Mouse (Mus musculus): ENCODE measurements around the gene Kctd11. TPM values are rescaled to one million over a fixed set of nuclear protein-coding genes. Genes with fewer than 3 reads are reported as not detected.

Gene Kctd11
- polyA plus RNA-seq, 1 experiment from 2014 or later, result 3.3 TPM

- H3K9me3 ChIP-seq (replicated peaks), result no peaks in the 10 kb centered on the region
- H3K9ac ChIP-seq, result no peak overlapping the region
- no peak; the same call in 1 of the 2 replicates for ATAC-seq (replicated peaks; ENCODE audit: insufficient number of reproducible peaks, insufficient read depth, low FRiP score, low read depth)
- H3K27me3 ChIP-seq, result peaks cover 3% of the 10 kb centered on the region; the same call in 1 of the 2 replicates
- H3K27ac ChIP-seq, result no peak overlapping the region; the same call in 1 of the 2 replicates
- 0 out of 2 replicates have a peak overlapping the region, but pooled peaks have one; percentile 10 for H3K4me3 ChIP-seq
- H3K4me2 ChIP-seq, result no peak overlapping the region
- H3K36me3 ChIP-seq, result no peaks in the 10 kb centered on the region
- WGBS, result 62% methylated on average over 5 of the region's 5 CpGs
- peaks cover 30% of the 10 kb centered on the region for H3K4me1 ChIP-seq (replicated peaks)
Measured at GRCm38 (mm10) chr11:69894671-69895070, 13.5 kb upstream of the Kctd11 start.

GRCm38 (mm10) chr11:69891482-69891881, 10.3 kb upstream of the Kctd11 start:
- Histone ChIP-seq H3K27me3 (peaks cover 3% of the 10 kb centered on the region; the same call in 1 of the 2 replicates), H3K4me1 (replicated peaks) (peaks cover 29% of the 10 kb centered on the region), H3K4me3 (no peak overlapping the region), H3K9me3 (replicated peaks) (no peaks in the 10 kb centered on the region), H3K4me2 (no peak overlapping the region), H3K27ac (no peak overlapping the region), H3K36me3 (no peaks in the 10 kb centered on the region), H3K9ac (no peak overlapping the region)
- WGBS, result 21% methylated on average over 4 of the region's 4 CpGs
- peak; percentile 49; the same call in 1 of the 2 replicates for ATAC-seq (replicated peaks; ENCODE audit: insufficient number of reproducible peaks, insufficient read depth, low FRiP score, low read depth)

GRCm38 (mm10) chr11:69886907-69887635, 5.9 kb upstream of the Kctd11 start:
- H3K9ac ChIP-seq, result no peak overlapping the region
- peaks cover 35% of the 10 kb centered on the region for H3K4me1 ChIP-seq (replicated peaks)
- no peak overlapping the region for H3K27ac ChIP-seq
- no peaks in the 10 kb centered on the region for H3K36me3 ChIP-seq
- 49% methylated on average over 8 of the region's 8 CpGs for WGBS
- no peak overlapping the region for H3K4me3 ChIP-seq
- peaks cover 3% of the 10 kb centered on the region; the same call in 1 of the 2 replicates for H3K27me3 ChIP-seq
- no peak overlapping the region for H3K4me2 ChIP-seq
- ATAC-seq (replicated peaks; ENCODE audit: insufficient number of reproducible peaks, insufficient read depth, low FRiP score, low read depth), result no peak
- H3K9me3 ChIP-seq (replicated peaks), result no peaks in the 10 kb centered on the region

DNA sequence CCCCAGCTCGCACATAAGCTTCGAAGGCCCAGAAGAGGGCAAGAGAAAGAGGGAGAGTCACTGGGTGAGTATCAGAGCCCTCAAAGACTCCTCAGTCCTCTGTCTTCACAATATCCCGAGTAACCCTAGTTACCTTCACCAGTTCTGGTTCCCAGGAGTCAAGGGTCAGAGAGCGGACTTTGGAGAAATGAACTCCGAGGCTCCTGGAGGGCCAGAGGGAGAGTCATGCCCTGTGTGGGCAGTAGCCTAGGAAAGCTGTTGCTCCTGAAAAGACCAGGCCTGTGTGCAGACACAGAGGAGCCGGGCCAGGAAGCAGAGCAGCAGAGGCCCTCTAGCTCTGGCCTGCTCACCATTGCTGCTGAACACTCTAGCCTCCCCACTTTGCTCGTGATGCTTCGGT, 3.5 kb upstream of the Kctd11 start:
- ATAC-seq (replicated peaks; ENCODE audit: insufficient number of reproducible peaks, insufficient read depth, low FRiP score, low read depth), result no peak
- Histone ChIP-seq H3K36me3 (no peaks in the 10 kb centered on the region), H3K4me3 (no peak overlapping the region), H3K9me3 (replicated peaks) (no peaks in the 10 kb centered on the region), H3K4me2 (peak overlapping the region; percentile 13; the same call in 1 of the 2 replicates), H3K27me3 (no peaks in the 10 kb centered on the region; the same call in 1 of the 2 replicates), H3K9ac (no peak overlapping the region), H3K27ac (peak overlapping the region; percentile 40), H3K4me1 (replicated peaks) (peaks cover 30% of the 10 kb centered on the region)
- WGBS, result 70% methylated on average over 8 of the region's 8 CpGs

GRCm38 (mm10) chr11:69884240-69884639, 3.0 kb upstream of the Kctd11 start:
- H3K36me3 ChIP-seq, result no peaks in the 10 kb centered on the region
- no peak overlapping the region for H3K9ac ChIP-seq
- peak overlapping the region; percentile 40 for H3K27ac ChIP-seq
- 53% methylated on average over 9 of the region's 9 CpGs for WGBS
- no peaks in the 10 kb centered on the region; the same call in 1 of the 2 replicates for H3K27me3 ChIP-seq
- no peaks in the 10 kb centered on the region for H3K9me3 ChIP-seq (replicated peaks)
- H3K4me1 ChIP-seq (replicated peaks), result peaks cover 32% of the 10 kb centered on the region
- H3K4me2 ChIP-seq, result peak overlapping the region; percentile 13; the same call in 1 of the 2 replicates
- no peak for ATAC-seq (replicated peaks; ENCODE audit: insufficient number of reproducible peaks, insufficient read depth, low FRiP score, low read depth)
- H3K4me3 ChIP-seq, result no peak overlapping the region

GRCm38 (mm10) chr11:69883527-69884151, 2.4 kb upstream of the Kctd11 start:
- ATAC-seq (replicated peaks; ENCODE audit: insufficient number of reproducible peaks, insufficient read depth, low FRiP score, low read depth), result no peak
- Histone ChIP-seq H3K4me3 (no peak overlapping the region), H3K4me2 (no peak overlapping the region), H3K9ac (no peak overlapping the region), H3K36me3 (no peaks in the 10 kb centered on the region), H3K4me1 (replicated peaks) (peaks cover 35% of the 10 kb centered on the region), H3K27me3 (no peaks in the 10 kb centered on the region; the same call in 1 of the 2 replicates), H3K27ac (no peak overlapping the region; the same call in 1 of the 2 replicates), H3K9me3 (replicated peaks) (no peaks in the 10 kb centered on the region)
- WGBS, result 79% methylated on average over 8 of the region's 8 CpGs

GRCm38 (mm10) chr11:69883066-69883465, 1.9 kb upstream of the Kctd11 start:
- Histone ChIP-seq H3K27ac (no peak overlapping the region), H3K9me3 (replicated peaks) (no peaks in the 10 kb centered on the region), H3K4me1 (replicated peaks) (peaks cover 35% of the 10 kb centered on the region), H3K36me3 (no peaks in the 10 kb centered on the region), H3K27me3 (no peaks in the 10 kb centered on the region; the same call in 1 of the 2 replicates), H3K4me2 (no peak overlapping the region), H3K9ac (no peak overlapping the region), H3K4me3 (no peak overlapping the region)
- no peak for ATAC-seq (replicated peaks; ENCODE audit: insufficient number of reproducible peaks, insufficient read depth, low FRiP score, low read depth)
- WGBS, result 62% methylated on average over 4 of the region's 4 CpGs

DNA sequence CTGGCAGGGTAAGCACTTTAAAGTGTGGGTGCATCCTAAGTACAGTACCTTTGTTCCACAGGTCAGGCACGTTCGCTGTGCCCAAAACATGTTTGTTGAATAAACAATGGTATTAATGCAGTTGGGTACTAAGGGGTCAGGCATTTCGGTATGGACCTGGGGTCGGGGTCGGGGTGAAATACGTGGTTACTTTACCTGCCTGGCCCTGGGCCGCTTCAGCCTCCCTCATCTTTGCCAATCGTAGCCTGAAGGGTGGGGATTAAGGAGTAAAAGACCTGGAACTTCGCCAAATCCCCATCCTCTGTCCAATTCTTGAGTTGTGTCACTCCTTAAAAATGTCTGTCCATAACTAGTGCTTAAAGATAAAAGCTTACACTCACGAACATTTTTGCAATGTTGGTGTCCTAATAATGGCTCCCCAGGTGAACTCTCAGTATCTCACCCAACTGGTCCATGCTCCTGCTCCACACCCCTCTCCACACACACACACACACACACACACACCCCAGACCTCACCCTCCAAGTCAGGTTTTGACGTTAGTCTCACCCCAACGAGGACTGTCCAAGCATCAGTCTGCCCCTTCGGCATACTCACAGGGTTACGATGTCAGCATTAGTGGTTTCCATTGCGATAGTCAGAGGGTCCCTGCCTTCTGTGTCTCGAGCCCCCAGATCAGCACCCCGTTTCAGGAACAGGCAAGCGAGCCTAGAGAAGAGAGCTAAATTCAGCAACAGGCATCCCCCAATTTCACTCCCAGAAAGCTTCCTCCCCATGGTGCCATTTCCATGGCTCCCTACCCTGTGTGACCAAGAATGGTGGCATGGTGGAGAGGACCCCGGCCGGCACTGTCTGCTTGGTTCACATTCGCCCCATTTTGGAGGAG, 823 bp upstream of the Kctd11 start:
- Histone ChIP-seq H3K4me2 (peak overlapping the region; percentile 80), H3K9me3 (replicated peaks) (no peaks in the 10 kb centered on the region), H3K4me3 (peak overlapping the region; percentile 64), H3K27ac (peak overlapping the region; percentile 92), H3K9ac (peak overlapping the region; percentile 74), H3K4me1 (replicated peaks) (peaks cover 40% of the 10 kb centered on the region), H3K36me3 (no peaks in the 10 kb centered on the region), H3K27me3 (no peaks in the 10 kb centered on the region; the same call in 1 of the 2 replicates)
- ATAC-seq (replicated peaks; ENCODE audit: insufficient number of reproducible peaks, insufficient read depth, low FRiP score, low read depth), result no peak
- 62% methylated on average over 21 of the region's 21 CpGs for WGBS

DNA sequence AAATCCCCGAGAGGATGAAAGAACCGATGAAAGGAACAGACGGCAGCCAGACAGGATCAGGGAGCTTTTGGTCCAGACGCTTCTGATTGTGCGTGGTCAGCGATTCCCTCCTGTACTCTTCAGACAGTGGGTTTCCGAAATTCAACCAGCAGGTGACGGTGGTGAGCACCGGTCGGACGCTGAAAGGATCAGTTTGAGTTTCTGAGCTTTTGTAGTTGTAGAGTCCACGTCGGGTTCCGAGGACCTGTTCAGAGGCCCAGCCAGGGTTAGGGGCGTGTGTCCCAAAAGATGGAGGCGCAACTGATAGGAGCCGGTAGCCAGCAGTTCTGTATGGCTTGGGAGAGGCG, 727 bp downstream of the Kctd11 start:
- peak overlapping the region; percentile 64 for H3K4me3 ChIP-seq
- peak overlapping the region; percentile 74 for H3K9ac ChIP-seq
- peak overlapping the region; percentile 92 for H3K27ac ChIP-seq
- ATAC-seq (replicated peaks; ENCODE audit: insufficient number of reproducible peaks, insufficient read depth, low FRiP score, low read depth), result peak; percentile 37
- H3K4me1 ChIP-seq (replicated peaks), result peaks cover 52% of the 10 kb centered on the region
- no peaks in the 10 kb centered on the region for H3K36me3 ChIP-seq
- H3K9me3 ChIP-seq (replicated peaks), result no peaks in the 10 kb centered on the region
- peak overlapping the region; percentile 80 for H3K4me2 ChIP-seq
- WGBS, result under 1% methylated on average over 18 of the region's 18 CpGs
- no peaks in the 10 kb centered on the region; the same call in 1 of the 2 replicates for H3K27me3 ChIP-seq

GRCm38 (mm10) chr11:69879711-69880110, 1.5 kb downstream of the Kctd11 start:
- Histone ChIP-seq H3K4me1 (replicated peaks) (peaks cover 52% of the 10 kb centered on the region), H3K4me2 (peak overlapping the region; percentile 80), H3K27me3 (no peaks in the 10 kb centered on the region; the same call in 1 of the 2 replicates), H3K9ac (peak overlapping the region; percentile 74), H3K36me3 (no peaks in the 10 kb centered on the region), H3K4me3 (peak overlapping the region; percentile 64), H3K9me3 (replicated peaks) (no peaks in the 10 kb centered on the region), H3K27ac (no peak overlapping the region)
- no peak for ATAC-seq (replicated peaks; ENCODE audit: insufficient number of reproducible peaks, insufficient read depth, low FRiP score, low read depth)
- 49% methylated on average over 15 of the region's 15 CpGs for WGBS

GRCm38 (mm10) chr11:69878952-69879351, 2.3 kb downstream of the Kctd11 start:
- Histone ChIP-seq H3K36me3 (no peaks in the 10 kb centered on the region), H3K27ac (no peak overlapping the region), H3K9ac (no peak overlapping the region), H3K4me2 (peak overlapping the region; percentile 80), H3K9me3 (replicated peaks) (no peaks in the 10 kb centered on the region), H3K27me3 (no peaks in the 10 kb centered on the region; the same call in 1 of the 2 replicates), H3K4me1 (replicated peaks) (peaks cover 46% of the 10 kb centered on the region), H3K4me3 (peak overlapping the region; percentile 64)
- WGBS, result 83% methylated on average over 6 of the region's 6 CpGs
- ATAC-seq (replicated peaks; ENCODE audit: insufficient number of reproducible peaks, insufficient read depth, low FRiP score, low read depth), result no peak

Data from heart, embryonic 15.5 days (tissue).